Mouse (Mus musculus) urinary bladder, adult 2 months (tissue): ENCODE results near the gene Rsrc1. TPM values are rescaled to one million over a fixed set of nuclear protein-coding genes. Genes with fewer than 3 reads are reported as not detected.
"Not testable (repeated sequence)": the region's sequence is repeated elsewhere in the genome, so short reads cannot be mapped to it uniquely, and the experiment has no call there.

ENCODE experiments used
- DNase-seq: peaks from one replicate; pipeline ENCODE4 v3.0.0; 2022; ENCODE audit warnings: low spot score
- polyA plus RNA-seq: library from polyadenylated mRNA; depleted of rRNA; stranded (reverse); fragments of >200 nt; gene quantifications from 2 replicates; pipeline ENCODE4 v1.2.3, GENCODE M21; 2012

The Rsrc1 gene
- polyA plus RNA-seq, 1 experiment: 8.0 TPM

DNA sequence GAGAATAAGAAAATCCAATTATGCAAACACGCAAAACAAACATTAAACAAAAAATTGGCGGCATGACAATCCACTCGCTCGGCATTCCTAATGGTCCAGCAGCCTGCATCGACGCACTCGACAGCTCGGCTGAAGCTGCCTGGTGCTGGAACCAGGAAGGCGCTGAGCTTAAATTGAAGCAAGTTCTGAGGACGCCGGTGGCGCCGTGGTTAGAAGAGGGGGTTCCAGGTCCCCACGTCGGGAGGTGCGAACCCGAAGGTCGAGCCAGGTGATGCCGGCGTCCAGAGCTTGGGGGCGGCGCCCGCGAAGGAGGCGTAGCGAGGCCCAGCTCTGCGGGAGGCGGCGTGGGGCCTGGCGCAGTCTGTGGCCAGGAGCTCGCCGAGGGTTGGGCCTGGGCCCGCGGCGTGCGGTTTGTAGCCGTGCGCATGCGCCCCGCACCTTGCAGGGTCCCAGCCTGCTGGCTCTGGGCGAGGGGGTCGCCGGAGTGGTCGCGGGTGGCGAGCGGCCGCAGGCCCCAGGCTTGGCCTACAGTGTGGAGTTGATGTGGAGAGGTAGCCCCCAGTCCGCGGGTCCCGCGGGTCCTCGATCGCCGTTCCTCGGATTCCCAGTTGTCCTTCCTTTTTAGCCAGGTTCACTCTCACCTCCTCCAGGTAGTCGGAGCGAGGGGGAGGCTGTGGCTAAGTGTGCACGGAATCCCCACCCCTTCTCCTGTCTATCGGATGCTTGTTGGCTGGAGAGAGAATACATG, 4.5 kb downstream of the Rsrc1 start:
- DNase-seq: peak; percentile 68

DNA sequence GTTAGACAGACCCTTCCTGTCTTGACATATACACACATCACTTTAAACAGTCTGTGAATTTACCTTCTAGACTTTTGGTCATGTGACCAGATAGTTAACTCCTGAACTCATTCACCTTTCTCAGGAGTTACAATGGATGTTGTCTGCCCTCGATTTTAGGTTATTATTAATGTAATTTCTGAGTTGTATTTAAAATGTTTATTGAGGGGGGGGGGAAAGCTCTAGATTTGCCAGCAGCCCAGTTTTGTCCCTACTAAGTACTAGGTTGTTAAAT, 5.0 kb downstream of the Rsrc1 start:
- no peak for DNase-seq

DNA sequence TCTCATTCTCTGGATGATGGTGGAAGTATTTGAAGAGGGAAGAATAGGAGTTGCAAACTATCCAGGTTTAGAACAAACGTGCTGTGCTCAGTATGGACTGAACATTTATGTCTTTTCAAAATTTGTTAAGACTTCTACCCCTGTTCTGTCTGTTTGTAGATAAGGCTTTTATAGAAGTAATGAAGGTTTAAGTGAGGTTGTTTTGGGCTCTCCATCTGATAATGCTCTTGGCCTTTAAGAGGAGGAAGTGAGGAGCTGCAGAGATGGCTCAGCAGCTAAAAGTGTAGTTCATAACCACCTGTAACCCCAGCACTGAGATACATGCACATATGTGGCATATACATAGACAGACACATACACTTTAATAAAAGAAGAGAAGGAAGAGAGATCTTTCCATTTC, 15.6 kb downstream of the Rsrc1 start:
- DNase-seq: no peak

DNA sequence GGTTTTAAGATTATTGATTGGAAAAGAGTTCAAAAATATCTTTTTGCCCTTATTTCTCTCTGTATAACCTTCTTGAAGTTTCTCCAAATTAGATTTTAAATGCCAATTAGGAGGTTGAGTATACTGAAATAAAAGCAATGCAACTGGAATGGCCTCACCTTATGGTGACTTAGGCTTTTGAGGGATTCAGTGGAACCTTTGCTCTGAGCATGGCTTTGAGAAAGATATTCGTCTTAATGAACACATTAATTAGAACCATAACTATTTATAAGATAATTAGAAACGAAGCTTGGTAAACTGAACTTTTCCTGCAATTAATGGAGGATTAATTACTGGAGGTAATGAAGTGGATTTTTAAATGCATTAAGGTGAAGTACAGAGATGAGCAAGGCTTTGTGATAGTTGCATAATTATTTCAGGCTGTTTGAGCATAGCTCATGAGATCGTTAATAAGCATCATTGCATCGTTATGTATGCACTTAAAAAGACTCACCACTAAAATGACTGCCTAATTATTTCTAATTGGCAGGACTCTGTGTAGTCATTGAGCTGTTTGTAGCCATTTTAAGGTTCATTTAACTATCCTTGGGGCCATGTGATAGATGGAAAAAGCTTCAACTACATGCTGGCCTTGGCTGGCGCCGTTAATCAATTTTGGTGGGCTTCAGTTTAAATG, 55.3 kb downstream of the Rsrc1 start:
- DNase-seq: no peak

DNA sequence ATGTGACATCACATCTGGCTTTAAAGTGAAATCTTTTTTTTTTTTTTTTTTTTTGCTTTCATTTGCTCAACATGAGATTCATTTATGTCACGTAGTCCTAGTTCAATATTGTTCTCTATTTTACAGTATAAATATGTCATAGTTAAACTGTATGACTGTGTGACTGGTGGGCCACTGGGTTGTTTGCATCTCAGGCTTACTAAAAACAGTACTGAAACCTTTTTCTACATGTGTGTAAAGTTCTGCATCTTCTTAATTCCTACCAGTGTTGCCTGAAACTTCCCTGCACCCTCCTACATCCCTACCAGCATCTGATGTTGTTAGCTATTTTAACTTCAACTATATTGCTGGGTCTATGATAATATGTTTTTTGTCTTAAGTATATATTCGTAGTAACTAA, 78.6 kb downstream of the Rsrc1 start:
- no peak for DNase-seq

DNA sequence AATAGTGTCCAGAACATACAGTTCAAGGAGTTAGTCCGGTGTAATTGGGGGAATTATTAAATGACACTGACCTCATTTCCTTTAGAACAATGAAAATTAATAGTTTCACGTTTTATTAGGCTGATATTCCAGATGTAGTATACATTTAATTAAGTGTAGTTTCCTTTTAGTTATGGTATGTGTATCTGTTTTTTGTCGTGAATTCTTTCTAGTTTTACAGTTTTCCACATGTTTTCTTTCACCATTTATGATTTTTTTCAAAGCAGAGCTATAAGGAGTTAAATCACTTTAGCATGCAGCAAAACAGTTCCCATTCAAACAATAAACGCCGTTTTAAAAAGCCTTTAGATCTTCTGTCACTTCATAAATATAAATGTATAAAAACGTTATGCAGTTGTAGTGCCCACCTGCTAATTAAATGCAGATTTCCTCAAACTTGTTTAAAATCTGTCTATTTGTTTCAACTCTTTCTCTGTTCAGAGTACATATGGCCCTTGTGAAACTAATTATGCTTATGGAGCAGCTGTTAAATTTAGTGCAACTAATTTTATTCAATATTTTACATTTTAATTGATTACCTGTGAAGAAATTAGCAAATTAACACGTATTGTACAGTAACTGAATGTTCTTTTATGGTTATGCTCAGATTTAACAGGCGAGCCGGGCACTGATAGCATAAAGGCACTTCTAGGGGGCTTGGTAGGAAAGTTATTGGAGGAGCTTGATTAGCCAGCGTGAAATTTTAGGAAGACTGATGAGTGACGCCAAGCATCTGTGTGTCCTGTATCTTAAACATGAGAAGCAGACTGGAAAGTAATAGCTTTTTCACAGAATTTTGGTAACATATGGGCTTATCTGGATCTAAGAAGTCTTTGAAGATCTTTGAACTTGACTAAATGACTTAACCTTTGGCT, 89.6 kb downstream of the Rsrc1 start:
- DNase-seq: no peak

DNA sequence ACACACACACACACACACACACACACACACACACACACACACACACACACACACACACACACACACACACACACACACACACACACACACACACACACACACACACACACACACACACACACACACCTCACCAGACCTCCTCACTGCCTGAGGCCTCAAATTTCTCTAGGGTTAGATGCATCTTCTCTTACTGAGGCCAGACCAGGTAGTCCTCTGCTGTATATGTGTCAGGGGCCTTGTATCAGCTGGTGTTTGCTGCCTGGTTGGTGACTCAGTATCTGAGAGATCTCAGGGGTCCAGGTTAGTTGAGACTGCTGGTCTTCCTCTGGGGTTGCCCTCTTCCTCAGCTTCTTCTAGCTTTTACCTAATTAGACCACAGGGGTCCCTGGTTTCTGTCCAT, 92.5 kb downstream of the Rsrc1 start:
- DNase-seq: not testable (repeated sequence)

DNA sequence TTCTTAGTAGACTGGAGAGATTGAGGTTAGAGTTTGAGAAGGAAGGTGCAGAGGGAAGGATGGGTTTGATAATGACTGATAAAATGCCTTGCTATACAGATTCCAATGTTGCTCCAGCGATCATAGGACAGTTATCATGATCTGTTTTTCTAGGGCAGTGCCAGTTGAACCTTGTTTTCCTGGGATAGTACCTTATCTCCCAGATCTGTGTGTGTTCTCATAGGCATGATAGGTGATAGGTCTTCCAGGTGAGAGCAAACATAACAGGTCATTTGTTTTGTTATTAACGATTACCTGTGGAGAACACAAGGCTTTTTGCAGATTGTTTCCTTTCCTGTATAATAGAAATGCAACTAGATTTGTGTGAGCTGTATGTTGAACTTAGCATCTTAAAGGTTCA, 94.3 kb downstream of the Rsrc1 start:
- DNase-seq: no peak

DNA sequence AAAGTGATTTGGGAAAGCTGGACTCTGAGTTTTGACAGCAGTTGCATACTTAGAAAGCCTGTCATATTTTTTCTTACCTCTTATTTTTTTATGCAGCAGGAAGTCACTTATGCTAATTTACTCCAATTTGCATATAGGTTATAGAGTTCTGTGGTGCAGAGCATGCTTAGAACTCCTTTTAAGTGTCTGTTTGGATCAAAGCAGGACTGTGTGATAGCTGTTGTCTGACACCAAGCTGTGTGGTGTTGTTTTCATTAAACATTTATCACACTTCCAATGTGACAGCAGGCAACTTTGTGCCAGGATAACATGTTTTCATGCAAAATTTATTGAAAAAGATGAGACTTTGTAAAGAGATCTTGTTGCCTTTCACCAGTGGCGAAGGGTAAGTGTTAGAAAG, 103.6 kb downstream of the Rsrc1 start:
- no peak for DNase-seq

DNA sequence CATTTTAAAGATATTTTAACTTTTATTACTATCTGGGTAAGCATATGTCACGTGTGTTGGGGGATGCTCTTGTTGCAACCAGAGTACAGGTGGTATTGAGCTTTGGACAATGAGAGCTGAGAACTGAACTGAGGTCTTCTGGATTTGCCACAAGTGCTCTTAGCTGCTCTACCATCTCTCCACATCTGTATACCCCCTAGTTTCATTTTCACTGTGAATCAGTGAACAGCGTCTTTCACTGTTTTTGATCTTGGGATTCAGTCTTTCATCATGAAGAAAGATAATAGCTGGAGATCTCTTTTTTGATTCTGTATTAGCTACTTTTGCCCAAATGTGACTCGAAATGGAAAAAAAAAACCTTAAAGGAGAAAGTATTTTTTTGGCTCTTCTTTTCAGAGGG, 127.2 kb downstream of the Rsrc1 start:
- no peak for DNase-seq

DNA sequence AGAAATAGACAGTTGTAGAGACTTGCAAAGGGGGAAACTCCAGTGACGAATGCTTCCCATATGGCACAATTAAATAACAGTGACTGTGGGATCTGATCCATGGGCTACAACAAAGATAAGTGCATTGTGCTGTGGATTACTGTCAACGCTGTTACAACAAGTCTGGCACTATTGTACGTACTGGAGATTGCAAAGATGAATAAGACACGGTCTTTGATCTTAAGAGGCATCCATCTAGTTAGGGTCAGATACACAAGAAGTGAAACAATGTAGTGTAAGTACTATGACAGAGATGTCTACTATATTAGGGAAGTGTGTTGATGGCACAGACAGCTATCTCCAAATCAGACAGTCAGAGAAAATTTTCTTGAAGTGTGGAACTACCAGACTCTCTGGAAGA, 135.1 kb downstream of the Rsrc1 start:
- DNase-seq: no peak

DNA sequence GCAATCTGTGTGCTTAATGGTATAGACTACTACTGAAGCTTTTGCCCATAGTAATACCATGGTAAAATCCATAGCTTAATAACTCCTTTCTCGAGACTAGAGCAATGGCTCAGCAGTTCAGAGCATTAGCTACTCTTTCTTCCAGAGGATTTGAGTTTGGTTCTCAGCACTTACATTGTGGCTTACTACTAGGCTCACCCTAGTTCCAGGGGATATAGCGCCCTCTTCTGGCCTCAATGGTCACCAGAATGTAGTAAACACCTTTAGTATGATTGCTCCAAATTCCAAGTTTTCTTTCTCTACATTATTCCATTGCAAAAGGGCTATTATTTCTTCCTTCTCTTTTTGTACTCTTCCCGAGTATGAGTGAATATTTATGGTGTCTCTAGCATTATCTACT, 151.3 kb downstream of the Rsrc1 start:
- DNase-seq: no peak

DNA sequence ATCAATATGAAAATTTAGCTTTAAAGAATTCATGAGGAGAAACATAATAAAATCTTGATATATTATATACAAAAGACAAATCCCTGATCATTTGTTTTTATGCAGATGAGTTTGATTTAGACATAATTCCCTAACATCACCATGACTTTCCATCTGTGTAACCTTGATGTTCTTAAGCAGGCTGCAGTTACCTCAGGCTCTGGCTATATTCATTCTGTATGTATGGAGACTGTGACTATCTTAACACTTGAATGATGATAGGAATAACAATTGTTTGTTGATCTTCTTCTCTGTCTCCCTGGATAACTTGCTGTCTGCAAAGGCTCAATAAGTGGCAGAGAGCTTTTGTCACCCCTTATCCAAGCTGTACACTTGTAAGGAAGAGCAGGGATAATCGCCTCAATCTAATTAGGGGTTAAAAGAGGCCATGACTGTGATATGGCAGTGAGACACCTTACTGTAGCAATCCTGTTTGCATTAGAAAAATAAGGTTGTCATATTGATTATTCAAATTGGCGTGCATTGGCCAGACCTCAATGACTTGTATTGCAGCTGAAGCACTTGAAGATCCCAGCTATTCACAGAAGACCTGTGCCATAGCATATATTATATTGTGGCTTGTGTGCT, 154.7 kb downstream of the Rsrc1 start:
- DNase-seq: no peak

DNA sequence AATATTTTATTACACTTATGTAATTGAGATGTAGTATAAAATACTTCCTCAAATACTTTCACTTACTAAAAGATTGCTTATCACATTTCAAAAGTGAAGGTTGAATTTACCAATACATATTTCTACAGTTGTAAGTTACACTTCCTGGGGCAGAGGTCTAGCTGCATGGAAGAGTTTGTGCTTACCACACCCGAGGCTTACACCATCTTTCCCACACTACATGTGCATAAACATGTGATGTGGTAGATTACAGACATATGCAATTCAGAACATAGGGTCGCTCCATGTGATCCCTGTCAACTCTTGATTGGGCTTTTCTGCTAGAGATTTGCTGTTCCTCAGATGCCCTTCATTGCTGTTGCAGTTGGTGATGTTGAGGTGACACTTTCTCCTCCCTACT, 163.8 kb downstream of the Rsrc1 start:
- DNase-seq: no peak

DNA sequence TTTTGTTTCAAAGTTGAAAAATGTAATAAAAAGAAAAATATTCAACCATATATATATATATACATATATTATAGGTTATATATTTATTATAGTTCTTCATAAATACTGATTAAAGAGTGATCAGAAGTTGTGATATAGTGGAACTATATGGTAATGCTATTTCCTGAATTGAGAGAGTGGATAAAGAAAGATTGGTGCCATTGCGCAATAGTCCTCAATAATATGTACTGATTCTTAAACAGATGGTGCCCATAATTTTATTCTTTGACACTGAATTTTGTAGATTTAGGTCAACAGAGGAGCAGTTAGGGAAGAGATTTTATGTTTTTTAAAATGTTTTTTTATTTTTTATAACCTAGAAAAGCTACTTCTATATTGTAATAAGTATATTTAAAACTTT, 165.1 kb downstream of the Rsrc1 start:
- DNase-seq: no peak

DNA sequence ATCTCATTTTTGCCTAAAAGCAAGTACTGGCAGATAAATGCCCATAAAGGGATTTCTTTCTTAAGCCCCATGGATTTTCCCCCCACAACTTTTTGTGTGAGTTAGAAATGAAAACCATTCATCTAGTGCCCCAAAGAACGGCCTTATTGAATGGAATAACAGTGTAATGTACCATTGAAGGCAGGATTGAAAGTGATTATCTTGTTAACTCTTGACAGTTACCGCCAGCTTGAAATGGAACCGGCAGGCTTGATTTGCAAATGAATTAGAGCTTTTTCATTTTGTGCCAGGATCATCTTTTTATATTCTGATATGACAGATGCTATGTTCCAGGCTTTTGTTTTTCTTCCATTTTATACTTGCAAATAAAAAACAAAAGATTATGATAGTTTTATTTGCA, 166.1 kb downstream of the Rsrc1 start:
- no peak for DNase-seq

DNA sequence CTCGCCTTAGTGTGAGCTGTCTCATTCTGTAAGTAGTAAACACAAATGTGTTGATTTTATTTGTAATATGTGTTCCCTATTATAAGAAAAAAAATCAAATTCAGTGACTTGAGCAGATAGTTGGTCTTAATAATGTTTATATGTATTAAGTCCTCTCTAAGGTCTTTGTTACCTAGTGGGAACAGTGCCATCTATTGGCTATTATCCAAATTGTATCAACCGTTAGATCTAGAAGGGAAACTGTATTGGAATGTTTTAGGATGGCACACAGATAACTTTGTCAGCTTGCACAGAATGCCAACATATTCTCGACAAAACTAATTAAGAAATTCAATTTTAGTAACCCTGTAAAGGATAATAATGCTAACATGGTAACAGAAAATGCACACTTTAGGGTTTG, 216.0 kb downstream of the Rsrc1 start:
- DNase-seq: no peak

DNA sequence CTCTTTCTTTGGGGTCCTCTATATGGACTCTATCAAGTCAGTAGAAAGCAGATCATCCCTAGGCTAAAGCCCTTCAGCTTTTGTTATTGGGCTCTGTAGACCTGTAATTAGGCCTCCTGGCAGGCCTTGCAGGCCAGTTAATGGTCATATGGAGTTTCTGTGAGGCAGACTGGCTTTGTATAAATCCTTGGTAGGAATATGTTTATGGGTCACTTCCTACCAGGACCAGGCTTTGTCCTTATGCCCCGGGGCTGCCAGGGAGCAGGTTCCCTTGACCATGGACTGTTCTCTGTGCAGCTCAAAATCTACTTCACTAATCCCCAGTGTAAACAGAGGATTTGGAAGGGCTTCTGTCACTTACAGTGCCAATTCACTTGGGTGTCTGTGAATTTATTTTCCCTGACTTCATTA, 231.9 kb downstream of the Rsrc1 start:
- no peak for DNase-seq

DNA sequence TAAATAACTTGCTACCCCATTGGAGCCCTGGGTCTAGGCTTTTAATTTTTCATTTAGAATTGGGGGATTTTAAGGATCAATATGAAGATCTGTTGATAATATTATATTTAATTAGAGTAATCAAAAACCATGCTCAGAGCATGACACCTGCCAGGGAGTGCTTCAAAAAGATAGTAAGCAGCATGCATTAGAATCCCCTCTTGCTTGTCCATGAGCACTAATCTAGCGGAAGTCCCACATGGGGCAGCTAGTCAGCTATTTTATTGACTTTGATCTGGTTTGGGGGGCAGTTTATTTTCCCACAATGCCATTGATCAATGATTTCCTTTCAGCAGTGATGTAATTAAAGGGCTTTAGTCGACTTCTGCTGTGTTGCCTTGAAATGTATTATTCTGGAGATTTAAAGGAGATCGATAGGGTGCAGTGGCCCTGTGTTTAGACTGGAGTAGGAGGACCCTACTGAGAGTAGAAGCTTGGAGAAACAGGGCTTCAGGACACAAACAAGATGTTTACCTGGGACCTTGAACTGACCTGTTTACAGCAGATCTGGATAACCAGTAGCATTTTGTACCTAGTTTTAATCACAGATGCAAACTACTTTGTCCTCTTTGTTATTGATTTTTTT, 251.5 kb downstream of the Rsrc1 start:
- DNase-seq: no peak

DNA sequence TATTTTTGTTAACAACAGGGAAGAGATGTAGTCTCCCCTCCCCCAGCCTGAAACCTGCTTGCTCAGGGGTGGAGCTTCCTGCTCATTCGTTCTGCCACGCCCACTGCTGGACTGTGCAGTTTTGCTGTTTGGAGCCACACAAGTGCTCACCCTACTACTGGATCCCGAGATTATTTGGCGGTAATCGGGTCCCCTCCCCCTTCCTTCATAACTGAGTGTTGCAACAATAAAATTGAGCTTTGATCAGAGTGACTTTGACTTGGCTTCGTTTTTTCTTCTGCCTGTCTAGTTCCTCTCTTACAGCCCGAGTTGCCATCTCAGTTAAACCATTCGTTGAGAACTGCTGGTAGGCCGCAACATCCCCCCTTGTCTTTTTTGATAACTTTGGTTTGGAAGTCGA, 261.3 kb downstream of the Rsrc1 start:
- not testable (repeated sequence) for DNase-seq

DNA sequence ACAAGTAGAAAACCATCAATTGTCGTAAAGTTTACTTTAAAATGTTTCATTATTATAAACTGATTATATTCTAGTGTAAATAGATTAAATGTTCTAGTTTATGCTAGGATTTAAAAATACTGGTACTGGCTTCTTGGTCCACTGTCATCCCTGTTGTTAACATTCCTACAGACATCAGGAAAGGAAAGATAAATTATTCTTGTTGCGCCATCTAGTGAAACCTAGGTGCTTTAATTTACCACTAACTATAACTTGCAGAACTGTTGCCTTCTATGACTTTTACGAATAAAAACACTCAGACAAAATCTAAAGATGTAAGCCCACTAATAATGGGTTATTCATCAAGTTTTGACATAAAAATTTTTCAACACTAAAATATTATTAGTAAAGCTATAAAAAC, 286.3 kb downstream of the Rsrc1 start:
- DNase-seq: no peak

DNA sequence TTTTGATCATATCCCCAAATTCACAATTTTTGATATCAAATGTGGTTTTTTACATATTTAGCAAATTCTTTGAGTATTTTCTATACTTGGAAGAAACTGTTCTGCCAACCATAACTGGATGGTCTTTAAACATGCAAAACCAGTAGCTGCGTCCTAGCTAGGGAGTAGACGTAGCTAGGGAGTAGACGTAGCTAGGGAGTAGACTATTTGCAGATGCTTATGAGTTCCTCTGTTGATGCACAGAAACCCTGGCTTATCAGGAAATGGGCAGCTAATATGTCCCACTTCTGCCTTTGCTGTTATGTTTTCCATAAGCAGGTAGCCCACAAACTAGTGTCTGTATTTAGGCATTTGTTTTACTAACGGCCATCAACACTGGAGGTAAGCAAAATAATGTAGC, 298.6 kb downstream of the Rsrc1 start:
- no peak for DNase-seq
